Mouse (Mus musculus): ENCODE data around the gene Lmf2. TPM values are rescaled to one million over a fixed set of nuclear protein-coding genes. Genes with fewer than 3 reads are reported as not detected.
A peak's percentile ranks its signal among the peaks of the same experiment; 100 is the strongest.

Lmf2 gene
- total RNA-seq (2021), result 40.6 and 41.6 TPM in 2 replicates
- long read RNA-seq, transcript Lmf2-208 (13 exons, 3,262 nt), result minor isoform, 5 of 75 reads
- long read RNA-seq, transcript Lmf2-201 (14 exons, 2,906 nt), result major isoform, 28 of 75 reads
- long read RNA-seq, partial matches to known transcripts, result 36 of 75 reads
- long read RNA-seq, other reads (novel, unspliced or antisense), result 5 of 75 reads

DNA sequence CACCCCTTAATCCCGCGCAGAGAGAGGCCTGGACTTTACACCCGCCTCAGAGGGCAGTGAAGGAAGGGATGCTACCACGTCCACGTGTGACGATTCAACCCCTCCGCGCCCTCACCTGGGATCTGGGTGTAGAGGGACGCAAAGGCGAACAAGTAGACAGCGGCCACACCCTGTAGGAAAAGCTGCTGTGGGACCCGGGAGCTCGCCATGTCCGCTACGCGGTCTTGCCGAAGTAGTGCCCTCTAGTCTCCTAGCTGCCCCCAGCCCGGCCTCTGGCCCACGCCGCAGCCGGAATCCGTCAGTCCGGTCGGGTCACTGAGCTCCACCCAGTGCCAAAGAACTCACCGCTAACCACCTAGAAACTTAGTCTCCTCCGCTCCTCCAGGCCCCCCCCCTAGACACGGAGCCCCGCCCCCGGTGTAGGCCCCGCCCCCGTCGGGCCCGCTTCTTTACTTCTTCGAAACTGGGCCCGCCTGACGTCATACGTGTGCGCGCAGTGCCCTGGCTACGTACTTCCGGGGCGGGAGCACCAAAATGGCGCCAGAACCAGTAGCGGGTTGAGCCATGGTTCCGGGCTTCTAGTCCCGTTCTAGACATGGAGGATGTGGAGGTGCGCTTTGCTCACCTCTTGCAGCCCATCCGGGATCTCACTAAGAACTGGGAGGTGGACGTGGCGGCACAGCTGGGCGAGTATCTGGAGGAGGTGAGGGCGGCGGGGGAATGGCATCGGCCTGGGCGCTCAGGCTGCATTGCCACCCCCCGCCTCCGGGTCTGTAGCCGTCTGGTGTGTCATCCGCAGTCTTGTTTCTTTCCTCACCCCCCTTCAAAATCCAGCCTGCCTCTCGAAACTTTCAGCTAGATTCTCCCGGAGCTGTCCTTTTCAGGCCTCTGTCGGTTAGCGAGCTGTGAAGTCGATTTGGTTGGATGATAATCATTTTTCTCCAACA, at the start of gene Lmf2, which contains the start of gene Ncaph2:
Gene Lmf2, minus strand, starts transcription at position 419 of the 947 bp plus-strand sequence.
Gene Ncaph2, plus strand, starts transcription at position 479 of the 947 bp plus-strand sequence.
- peak; percentile 97 for DNase-seq

DNA sequence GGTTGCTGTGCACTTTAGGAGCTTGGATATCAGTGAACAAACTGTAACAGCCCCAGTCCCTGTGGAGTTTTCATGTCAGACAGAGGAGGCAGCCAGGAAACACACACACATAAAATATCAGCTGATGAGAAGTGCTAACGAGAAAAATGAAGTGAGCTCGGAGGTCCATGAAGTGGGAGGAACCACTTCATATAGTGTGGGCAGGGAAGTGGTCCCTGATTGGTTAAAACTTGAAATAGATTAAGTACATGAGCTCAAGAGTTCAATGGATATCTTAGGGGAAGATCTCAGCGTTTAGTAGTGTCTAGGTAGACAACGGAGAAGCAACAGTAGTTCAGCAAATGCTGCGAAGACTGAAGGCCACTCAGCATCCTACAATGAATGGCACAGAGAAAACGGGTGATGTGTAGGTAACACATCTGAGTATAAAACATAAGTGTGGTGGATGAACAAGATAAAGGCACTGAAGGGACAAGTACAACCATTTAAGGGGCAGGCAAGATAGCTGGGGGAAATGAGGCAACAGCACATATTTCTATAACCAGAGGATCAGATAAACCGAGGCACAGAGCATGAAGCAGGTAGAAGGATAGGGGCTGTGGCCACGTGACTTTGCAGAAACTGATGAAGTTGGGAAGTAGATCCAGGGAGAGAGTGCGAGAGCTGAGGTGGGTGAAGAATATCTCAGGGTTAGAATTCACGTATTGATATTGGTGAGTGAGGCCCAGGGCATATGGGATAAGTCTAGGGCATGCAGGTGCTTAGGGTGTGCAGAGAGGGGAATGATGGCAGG, 49.6 kb upstream of the Lmf2 start:
- no peak for DNase-seq

DNA sequence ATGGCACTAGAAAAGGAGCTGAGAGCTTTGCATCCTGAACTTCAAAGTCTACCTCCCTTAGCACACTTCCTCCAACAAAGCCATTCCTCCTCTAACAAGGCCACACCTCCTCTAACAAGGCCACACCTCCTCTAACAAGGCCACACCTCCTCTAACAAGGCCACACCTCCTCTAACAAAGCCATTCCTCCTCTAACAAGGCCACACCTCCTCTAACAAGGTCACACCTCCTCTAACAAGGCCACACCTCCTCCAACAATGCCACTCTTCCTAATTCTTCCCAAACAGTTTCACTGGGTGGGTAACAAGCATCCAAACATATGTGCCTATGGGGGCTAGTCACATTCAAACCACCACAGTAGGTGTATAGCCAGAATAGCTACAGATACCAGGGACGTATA, 47.0 kb upstream of the Lmf2 start:
- no peak for DNase-seq

DNA sequence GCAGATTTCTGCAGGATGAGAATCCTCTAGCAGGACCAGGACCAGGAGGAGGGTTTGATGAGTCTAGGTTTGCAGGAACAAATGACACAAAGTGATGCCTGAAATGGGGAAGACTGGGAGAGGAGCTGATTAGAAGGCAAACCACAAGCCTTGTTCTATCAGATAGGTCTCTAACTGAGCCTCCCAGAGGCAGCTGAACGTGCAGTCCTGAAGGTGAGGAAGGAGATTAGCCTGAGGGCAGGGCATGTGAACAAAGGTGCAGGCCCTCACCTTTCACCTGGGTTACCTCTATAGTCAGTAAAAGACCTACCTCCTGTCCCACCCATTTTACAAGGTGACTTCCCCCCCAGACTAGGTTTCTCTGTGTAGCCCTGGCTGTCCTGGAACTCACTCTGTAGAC, 44.3 kb upstream of the Lmf2 start:
- DNase-seq, result no peak

DNA sequence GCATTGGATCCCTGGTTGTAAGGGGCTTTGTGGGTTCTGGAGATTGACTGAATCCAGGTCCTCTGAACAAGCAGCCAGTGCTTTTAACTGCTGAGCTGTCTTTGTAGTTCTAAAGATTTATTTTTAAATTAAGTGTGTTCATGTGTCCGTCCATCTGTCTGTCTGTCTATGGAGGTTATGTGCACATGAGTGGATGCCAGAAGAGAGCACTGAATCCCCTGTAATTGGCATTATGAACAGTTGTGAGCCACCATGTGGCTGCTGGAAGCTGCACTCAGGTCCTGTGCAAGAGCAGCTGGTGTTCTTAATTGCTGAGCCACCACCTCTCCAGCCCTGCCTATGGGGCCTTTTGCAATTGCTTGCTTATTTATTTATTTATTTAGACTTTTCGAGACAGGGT, 42.7 kb upstream of the Lmf2 start:
- no peak for DNase-seq

DNA sequence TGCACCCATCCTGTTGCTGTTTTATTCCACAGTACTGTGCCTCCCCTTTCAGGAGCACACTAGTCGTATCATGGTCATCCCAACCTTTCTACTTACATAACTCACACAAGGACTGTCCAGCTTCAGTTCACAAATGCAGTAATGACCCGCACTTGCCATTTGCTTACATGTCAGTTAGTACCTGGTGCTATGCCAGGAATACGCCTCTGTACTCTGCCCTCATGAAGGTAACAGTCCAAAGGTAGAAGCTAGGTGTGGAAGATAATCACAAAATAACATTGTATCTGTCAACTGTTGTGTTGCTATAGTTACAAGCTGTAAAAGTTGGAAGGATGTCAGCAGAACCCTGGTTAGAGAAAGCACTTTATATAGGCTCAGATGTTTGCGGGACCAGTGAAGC, 41.4 kb upstream of the Lmf2 start:
- no peak for DNase-seq

DNA sequence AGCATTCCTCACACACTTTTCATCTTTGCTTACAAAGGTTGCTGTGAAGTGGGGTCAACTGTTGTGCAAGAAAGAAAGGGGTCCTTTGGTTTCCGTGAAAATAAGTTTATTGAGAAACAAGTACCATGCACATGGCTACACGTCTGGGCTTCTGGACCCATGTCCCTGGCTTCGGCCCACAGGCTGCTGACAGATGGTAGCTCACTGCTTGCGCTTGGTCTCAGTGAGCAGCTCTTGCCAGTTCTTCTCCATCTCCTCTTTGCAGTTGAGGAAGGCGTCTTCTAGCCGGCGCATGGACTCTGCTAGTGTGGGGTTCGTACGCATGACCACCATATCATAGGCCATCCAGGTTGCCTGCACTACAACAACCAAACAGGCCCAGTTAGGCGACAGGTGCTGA, 34.6 kb upstream of the Lmf2 start:
- no peak for DNase-seq

DNA sequence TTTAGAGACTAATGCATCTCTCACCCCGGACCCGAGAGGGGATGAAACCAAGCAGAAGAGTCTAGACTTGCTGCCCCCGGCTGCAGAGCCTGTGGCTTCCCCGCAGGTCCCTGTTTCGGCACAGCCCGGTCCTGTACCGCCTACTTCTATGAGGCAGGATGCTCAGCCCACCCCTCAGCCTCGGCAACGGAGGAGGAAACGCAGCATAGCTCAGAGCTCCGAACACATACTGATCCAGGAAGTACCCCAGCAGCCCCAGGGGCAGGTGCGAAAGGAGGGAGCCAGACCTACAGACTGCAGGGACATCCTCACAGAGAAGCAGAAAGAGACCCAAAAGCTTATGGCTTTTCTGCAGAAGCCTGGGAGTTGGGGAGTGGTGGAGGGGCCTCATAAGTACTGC, 31.7 kb upstream of the Lmf2 start:
- no peak for DNase-seq

DNA sequence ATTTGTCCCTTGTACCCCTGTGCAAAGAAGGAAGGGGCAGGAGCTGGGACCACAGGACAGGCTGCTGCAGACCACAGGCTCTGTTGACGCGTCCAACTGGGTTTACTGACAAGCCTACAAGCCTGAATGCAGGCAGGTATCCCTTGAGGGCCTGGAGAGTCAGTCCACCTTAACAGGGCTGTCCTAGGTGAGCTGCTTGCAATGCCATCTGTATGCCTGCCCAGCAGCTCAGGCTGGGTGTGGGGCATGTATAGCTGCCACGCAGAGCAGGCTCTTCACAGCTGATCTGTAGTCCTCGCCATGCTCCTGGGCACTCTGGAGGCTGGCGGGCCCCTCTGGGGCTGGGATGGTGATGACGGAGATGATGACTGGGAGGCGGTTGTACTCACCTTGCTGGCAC, 29.2 kb upstream of the Lmf2 start, which contains the start of gene Klhdc7b:
Gene Klhdc7b, plus strand, starts transcription at position 301 of the 400 bp plus-strand sequence.
- DNase-seq, result no peak

DNA sequence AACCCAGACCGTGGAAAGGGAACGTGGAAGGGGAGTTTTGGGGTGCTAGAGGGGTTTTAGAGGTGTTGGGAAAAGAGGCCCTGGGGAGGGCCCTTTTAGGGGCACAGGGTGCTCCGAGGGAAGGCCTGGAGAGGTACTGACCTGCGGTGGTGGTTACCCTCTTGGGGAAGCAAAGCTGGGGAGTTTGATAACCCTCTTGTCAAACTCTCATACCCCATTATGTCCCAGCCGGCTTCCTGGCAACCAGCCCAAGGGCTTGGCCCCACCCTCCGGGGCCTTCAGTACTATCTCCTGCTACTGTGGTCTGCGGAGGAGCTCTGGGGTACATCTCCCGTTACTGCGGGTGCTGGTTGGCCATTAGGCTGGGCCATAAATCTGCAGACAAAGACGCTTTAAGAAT, 24.0 kb upstream of the Lmf2 start:
- DNase-seq, result no peak

DNA sequence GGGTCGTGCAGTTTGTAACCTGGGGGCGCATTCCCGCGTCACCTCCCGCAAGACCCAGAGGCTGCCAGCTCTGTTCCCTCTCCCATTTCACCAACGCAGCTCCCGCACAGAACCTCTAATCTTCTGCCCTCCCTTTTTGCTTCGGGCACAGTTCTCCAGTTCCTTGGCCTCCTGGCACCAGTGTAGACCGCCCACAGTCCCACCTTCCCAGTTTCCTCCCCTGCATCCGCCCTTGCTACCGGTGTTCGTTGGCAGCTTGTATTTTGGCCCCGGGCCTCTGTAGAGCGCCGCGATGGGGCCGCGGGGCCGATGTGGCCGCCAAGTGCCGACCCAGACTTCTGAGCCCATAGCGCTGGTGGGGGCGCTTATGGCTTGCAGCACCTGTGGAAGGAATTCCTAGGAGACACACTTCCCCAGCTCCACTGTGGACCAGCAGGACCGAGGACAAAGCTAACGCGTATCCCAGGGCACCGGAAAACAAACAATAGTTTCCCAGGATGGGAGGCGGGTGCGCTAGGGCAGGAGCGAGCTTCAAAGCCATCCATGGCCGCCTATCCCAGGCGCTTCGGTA, 23.5 kb upstream of the Lmf2 start, which contains the start of gene Odf3b:
Gene Odf3b, minus strand, starts transcription at position 452 of the 571 bp plus-strand sequence.
- no peak for DNase-seq

DNA sequence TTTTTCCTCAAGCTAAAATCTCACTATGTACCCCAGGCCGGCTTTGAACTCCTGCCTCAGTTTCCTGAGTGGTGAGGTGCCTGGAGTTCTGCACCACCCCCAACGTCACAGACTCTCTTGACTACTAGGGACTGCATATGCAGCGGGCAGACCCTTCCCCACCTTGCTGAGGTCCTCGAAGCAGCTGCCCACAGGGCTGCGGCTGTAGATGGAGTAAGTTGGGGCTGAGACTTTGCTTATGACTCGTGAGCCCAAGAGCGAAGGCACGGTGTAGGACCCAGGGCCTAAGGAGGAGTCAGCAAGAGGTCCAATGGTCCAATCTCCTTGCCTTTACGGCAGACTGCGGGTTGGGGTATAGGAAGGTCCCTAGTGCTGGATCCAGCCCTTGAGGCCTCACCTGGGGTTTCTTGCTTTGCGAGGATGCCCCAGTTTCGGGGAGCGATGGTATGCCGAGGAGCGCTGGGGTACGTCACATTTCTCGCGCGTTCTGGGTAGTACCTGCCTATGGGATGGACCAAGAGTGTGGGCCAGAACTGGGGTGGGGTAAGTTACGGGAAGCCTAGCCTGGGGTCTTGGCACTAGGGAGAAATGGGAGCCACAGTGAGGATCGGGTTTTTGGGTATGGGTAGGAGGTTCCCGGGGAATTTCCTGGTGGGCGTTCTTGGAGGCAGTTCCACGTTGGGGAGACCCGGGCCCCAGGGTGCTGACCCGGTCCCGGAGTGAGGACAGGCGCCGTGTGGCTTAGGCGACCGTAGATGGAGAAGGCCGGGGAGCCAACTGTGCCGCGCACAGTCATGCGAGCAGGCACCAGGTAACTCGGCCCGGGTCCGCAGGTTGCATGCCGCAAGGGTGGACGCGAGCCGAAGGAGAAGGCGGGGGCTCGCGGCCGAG, 22.7 kb upstream of the Lmf2 start:
- DNase-seq, result no peak

DNA sequence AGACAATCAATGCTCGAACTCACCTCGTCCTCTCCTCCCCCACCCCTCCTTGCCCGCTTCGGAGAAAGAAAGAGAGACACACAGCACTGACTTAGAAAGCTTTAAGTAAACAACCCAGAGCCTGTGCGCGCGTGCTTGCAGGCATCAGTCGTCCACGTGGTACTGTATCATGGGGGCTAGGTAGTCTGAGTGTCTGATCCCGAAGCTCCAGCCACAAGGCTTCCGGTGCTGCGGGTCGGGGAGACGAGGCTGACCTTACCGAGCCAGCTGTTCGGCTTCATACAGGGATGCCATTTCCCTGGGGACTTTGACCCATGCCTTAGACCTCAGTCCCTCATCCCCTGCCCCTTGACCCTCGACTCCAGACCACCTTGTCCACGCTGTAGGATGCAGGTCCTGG, 21.9 kb upstream of the Lmf2 start:
- no peak for DNase-seq

DNA sequence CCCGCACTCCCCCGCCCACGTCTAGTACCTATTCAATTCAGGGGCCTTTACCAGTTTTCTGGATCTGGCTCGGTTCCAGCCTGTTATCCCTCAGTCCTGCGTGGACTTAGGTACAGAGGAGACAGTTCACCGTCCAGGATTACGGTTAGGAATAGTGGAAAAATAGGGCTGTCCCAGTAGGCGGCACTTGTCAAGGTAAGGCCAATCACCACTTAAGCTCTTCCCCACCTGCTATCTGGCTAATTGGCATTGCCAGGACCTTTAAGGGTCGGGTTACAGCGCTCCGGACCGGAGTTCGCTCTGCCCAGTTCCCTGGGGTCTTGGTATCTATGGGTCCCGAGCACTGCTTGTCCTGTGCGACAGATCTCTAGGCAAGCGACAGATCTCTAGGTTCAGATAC, 21.5 kb upstream of the Lmf2 start, which contains the start of gene Tymp:
Gene Tymp, minus strand, starts transcription at position 83 of the 400 bp plus-strand sequence.
- DNase-seq, result no peak

DNA sequence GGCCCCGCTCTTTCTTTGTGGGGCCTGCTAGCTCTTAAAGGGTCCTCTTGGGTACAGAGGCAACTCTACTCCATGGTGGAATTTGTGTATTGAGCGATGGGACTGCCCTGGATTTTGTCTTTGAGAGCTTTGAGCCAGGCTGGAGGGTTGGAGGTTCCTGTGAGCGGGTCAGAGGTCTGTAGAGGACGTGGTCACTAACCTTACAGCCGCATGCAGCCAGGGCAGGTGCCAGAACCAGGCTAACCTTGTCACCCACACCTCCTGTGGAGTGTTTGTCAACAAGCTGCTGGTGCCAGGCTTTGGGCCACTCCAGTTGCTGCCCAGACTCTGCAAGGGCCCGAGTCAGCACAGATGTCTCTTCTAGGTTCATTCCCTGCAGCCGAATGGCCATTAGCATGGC, 20.6 kb upstream of the Lmf2 start:
- DNase-seq, result no peak

DNA sequence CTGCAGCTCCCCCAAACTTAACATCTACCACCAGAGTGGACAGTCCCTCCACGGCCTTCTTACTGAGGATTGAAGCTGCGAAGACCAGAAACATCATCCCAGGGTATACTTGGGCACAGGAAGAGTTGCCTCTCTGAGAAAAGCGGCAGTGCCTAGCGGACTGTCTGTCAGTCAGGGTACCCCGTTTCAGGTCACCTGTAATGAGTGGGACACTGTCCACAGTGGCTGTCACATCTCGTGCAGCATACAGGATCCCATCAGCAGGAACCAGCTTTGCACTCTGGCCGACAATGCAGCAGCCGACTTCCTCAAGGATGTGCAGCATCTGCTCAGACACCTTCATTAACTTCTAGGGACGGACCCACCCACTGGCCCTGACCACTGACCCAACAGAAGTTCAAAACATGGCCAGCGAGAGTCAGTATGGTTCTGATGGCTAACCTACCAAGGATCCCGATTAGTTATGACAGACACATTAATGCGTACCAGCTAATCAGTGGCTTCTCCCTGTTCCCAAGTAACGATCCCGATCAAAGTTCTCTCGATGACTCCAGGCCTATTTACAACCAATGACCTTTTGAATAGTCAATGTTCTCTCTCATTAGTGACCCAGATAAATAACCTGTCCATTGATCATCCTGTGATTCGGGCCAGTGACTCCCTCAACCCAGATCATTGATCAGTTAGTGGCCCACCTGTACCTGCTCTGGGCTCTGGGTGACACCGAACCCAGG, 19.5 kb upstream of the Lmf2 start:
- no peak for DNase-seq

DNA sequence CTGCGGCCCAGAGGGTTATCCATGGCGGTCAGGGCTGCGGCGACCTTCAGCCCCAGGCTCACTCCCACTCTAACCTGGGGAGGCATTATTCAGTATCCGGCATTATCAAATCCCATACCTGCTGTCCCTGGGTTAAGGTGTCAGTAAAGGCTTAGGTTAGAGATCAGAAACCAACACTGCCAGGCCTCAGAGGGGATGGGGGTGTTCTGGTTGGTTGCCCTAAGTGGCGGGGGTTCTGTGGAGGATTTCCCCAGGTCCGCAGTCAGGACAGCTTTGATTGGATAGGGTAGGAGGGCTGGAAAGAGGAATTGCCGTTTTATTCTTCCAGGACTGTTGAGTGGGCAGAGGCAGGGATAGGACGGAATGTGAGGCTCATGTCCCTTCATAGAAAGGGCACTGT, 18.9 kb upstream of the Lmf2 start:
- DNase-seq, result no peak

DNA sequence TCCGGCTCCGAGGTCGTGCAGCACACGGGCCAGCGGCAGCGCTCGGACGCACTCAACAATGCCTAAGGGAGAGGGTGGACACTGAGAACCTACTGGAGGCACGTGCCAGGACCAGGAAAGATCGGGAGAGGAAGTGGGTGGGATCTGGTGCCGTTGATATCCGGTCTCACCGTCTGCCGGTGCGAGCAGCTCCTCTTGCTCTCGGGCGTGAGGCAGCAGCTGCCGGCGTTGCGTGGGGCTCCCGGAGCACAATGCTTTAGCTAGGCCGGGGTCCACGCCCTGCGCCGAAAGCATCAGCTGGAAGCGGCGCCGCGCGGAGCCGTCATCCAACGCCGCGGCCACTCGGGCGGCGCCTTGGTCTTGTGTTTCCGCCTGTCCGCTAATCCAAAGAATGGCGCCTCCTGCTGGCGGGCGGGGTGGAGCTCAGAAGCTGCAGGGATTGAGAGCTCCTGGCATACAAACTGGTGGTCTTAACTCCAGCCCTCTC, 18.3 kb upstream of the Lmf2 start, which contains the start of gene Sco2:
Gene Sco2, minus strand, starts transcription at position 85 of the 487 bp plus-strand sequence.
- DNase-seq, result peak; percentile 95

DNA sequence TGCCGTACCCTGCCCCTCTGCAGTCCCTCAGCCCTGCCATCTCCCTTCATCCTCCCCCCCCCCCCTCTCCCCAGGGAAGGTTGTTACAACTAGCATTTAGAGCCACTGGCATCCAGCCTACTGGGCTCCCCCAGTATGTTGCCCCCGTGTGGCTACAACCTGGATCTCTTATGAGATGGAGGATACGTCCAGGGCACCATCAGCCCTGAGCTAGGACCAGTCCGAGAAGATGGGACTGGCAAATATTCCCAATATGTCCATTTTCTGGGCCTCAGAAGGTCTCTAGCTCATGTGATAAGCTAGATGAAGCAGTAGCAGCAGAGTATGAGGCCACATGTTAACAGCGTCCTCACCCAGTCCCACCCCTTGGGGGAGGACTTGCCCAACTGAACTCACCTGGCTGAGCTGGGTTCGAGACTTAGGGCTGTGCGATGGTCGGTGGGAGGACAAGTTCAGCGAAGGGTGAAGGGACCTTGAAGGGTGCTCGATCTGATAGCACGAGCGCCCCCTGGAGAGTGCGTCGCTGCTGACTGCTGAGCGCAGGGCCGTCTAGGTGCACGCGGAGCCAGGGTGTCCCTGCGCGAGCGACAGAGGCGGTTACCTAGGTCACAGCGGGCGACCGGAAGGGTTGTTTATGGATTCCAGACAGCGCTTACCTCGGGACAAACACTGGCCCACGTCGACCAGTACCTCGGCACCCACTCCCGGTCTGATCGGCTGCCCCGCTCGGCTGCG, 17.7 kb upstream of the Lmf2 start:
- peak; percentile 87 for DNase-seq
